Mouse (Mus musculus): ENCODE data around the gene E430018J23Rik.

GRCm38 (mm10) chr7:127437724-127438123, 44.3 kb upstream of the E430018J23Rik start:
- no peak for TF ChIP-seq POLR2A (IDR thresholded peaks at IDR 0.05; ENCODE audit: borderline replicate concordance, extremely low read depth, low read depth, low read length)
- TF ChIP-seq CTCF (IDR thresholded peaks at IDR 0.05; ENCODE audit: insufficient read depth, low read length): peak; percentile 38; the same call in 1 of the 2 replicates
